Mouse (Mus musculus): ENCODE measurements at regions not wholly inside any gene's neighbourhood (a gene's known extent, or its start where the extent isn't known, plus 50 kb on each side); places are given as distances from the start of the nearest gene placed in this dataset.

DNA sequence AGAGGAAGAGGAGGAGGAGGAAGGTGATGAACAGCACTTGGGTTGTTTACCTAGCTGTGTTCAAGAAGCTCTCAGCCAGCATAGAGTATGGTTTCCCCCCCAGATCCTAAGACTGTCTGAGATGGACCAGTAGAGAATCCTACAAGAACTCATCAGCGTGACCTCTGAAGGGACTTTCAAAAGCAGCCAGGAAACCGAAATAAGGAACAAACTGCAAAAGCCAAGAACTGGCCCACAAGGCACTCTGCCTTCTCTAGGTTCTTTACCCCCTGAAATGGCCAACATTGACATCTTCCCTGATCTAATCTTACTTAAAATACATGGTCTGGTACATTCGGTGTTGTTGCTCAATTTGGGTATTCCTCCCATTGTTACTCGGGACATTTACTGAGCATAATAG lies 118.1 kb upstream of the Rreb1 start:
- no peak for TF ChIP-seq CTCF (IDR thresholded peaks at IDR 0.05; ENCODE audit: control insufficient read depth, insufficient read depth, insufficient replicate concordance, low read depth, low read length)
- TF ChIP-seq POLR2A (IDR thresholded peaks at IDR 0.05; ENCODE audit: control insufficient read depth, low read depth, low read length) = no peak
- H3K27me3 ChIP-seq (ENCODE audit: control insufficient read depth, insufficient read depth, low read length) = no peaks in the 10 kb centered on the region
- H3K4me3 ChIP-seq (ENCODE audit: control insufficient read depth, low read depth, low read length) = no peak overlapping the region
- no peak overlapping the region for H3K27ac ChIP-seq (ENCODE audit: control insufficient read depth, insufficient read depth, low read depth, low read length)
- no peaks in the 10 kb centered on the region for H3K36me3 ChIP-seq (ENCODE audit: control insufficient read depth, insufficient read depth, low read length)
- peaks cover 3% of the 10 kb centered on the region for H3K4me1 ChIP-seq (ENCODE audit: control insufficient read depth, insufficient read depth, low read length)

- H3K27me3 ChIP-seq (ENCODE audit: control insufficient read depth, insufficient read depth, low read length) = no peaks in the 10 kb centered on the region
- TF ChIP-seq CTCF (IDR thresholded peaks at IDR 0.05; ENCODE audit: control insufficient read depth, insufficient read depth, insufficient replicate concordance, low read depth, low read length) (no peak), POLR2A (IDR thresholded peaks at IDR 0.05; ENCODE audit: control insufficient read depth, low read depth, low read length) (no peak)
- H3K4me1 ChIP-seq (ENCODE audit: control insufficient read depth, insufficient read depth, low read length) = peaks cover 3% of the 10 kb centered on the region
- H3K4me3 ChIP-seq (ENCODE audit: control insufficient read depth, low read depth, low read length) = no peak overlapping the region
- H3K27ac ChIP-seq (ENCODE audit: control insufficient read depth, insufficient read depth, low read depth, low read length) = no peak overlapping the region
- H3K36me3 ChIP-seq (ENCODE audit: control insufficient read depth, insufficient read depth, low read length) = no peaks in the 10 kb centered on the region
These were observed 117.5 kb upstream of the Rreb1 start for GRCm38 (mm10) chr13:37660668-37661067.

DNA sequence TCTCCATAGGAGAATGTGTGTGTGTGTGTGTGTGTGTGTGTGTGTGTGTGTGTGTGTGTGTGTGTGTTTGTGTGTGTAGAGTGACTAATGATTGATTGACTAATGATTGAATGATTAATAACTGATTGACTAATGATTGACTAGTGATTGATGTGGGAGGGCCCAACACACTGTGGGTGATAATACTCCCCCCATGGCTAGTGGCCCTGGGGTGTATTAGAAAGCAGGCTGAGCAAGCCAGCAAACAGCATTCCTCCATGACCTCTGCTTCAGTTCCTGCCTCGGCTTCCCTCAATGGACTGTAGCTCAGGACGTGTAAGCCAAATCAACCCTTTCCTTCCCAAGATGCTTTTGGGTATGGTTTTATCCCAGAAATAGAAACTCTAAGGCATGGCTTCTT lies 114.1 kb upstream of the Rreb1 start:
- Histone ChIP-seq H3K4me3 (ENCODE audit: control insufficient read depth, low read depth, low read length) (no peak overlapping the region), H3K27ac (ENCODE audit: control insufficient read depth, insufficient read depth, low read depth, low read length) (no peak overlapping the region), H3K27me3 (ENCODE audit: control insufficient read depth, insufficient read depth, low read length) (no peaks in the 10 kb centered on the region), H3K36me3 (ENCODE audit: control insufficient read depth, insufficient read depth, low read length) (no peaks in the 10 kb centered on the region), H3K4me1 (ENCODE audit: control insufficient read depth, insufficient read depth, low read length) (peaks cover 3% of the 10 kb centered on the region; the same call in 1 of the 2 replicates)
- TF ChIP-seq CTCF (IDR thresholded peaks at IDR 0.05; ENCODE audit: control insufficient read depth, insufficient read depth, insufficient replicate concordance, low read depth, low read length) (no peak), POLR2A (IDR thresholded peaks at IDR 0.05; ENCODE audit: control insufficient read depth, low read depth, low read length) (no peak)

DNA sequence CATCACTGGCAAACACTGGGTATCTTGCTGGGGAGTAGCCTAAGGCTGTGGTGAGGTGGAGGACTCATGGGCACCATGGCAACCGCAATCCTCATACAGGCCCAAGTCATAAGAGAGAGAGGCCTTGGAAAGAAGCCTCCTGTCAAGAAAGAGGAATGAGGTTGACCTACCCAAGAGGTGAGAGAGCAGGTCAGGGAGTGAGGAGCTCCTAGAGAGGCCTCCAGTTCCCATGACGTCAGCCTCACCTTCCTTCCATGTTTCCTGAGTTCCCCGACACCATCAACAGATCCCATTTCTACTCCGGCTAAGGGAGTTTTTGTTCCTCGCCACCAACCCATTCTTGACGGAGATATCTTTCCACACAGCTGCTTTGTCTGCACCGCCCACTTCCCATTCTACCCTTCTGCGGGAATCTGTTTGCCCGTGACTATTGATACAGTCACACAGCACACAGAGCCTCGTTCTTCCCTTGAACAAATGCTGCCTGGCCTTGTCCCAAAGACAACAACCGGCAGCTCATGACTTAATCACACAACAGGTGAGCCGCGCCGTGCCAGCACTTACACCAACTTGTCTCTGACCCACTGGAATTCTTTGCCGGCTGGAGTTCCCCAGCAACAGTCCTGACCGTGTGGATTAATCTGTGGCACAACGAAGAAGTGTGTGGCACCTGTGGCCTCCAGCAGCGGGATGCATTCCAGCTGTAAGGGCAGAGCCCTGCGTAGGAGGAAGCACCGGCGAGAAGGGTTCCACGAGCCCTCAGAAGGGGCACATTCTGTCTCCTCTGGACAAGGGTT lies 111.8 kb upstream of the Rreb1 start:
- peaks cover 3% of the 10 kb centered on the region; the same call in 1 of the 2 replicates for H3K4me1 ChIP-seq (ENCODE audit: control insufficient read depth, insufficient read depth, low read length)
- no peak for TF ChIP-seq POLR2A (IDR thresholded peaks at IDR 0.05; ENCODE audit: control insufficient read depth, low read depth, low read length)
- no peak for TF ChIP-seq CTCF (IDR thresholded peaks at IDR 0.05; ENCODE audit: control insufficient read depth, insufficient read depth, insufficient replicate concordance, low read depth, low read length)

DNA sequence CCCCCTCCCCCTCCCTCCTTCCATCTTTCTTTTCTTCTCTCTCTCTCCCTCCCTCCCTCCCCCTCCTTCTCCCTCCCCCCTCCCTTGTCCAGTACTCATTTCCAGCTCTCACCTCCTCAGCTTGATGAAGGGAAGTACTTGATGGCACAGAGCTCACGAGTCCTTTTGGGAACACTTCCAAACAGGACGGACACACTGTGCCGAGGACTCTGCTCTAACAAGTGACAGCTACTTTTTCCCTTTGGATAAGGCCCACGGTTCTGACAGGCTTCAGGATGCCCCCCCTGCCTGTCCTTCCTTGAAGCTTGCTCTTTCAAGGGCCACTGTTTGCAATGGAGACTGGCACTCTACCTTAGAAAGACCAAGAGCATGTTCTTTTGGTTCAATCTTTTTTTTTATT lies 110.8 kb upstream of the Rreb1 start:
- Histone ChIP-seq H3K4me1 (ENCODE audit: control insufficient read depth, insufficient read depth, low read length) (peaks cover 3% of the 10 kb centered on the region; the same call in 1 of the 2 replicates), H3K4me3 (ENCODE audit: control insufficient read depth, low read depth, low read length) (no peak overlapping the region), H3K36me3 (ENCODE audit: control insufficient read depth, insufficient read depth, low read length) (no peaks in the 10 kb centered on the region), H3K27me3 (ENCODE audit: control insufficient read depth, insufficient read depth, low read length) (no peaks in the 10 kb centered on the region), H3K27ac (ENCODE audit: control insufficient read depth, insufficient read depth, low read depth, low read length) (no peak overlapping the region)
- TF ChIP-seq CTCF (IDR thresholded peaks at IDR 0.05; ENCODE audit: control insufficient read depth, insufficient read depth, insufficient replicate concordance, low read depth, low read length) = no peak
- no peak for TF ChIP-seq POLR2A (IDR thresholded peaks at IDR 0.05; ENCODE audit: control insufficient read depth, low read depth, low read length)

More for the DNA sequence above, 111.8 kb upstream of the Rreb1 start:
- H3K36me3 ChIP-seq (ENCODE audit: control insufficient read depth, insufficient read depth, low read length) = no peaks in the 10 kb centered on the region
- no peak overlapping the region for H3K4me3 ChIP-seq (ENCODE audit: control insufficient read depth, low read depth, low read length)
- H3K27me3 ChIP-seq (ENCODE audit: control insufficient read depth, insufficient read depth, low read length) = no peaks in the 10 kb centered on the region
- no peak overlapping the region for H3K27ac ChIP-seq (ENCODE audit: control insufficient read depth, insufficient read depth, low read depth, low read length)

DNA sequence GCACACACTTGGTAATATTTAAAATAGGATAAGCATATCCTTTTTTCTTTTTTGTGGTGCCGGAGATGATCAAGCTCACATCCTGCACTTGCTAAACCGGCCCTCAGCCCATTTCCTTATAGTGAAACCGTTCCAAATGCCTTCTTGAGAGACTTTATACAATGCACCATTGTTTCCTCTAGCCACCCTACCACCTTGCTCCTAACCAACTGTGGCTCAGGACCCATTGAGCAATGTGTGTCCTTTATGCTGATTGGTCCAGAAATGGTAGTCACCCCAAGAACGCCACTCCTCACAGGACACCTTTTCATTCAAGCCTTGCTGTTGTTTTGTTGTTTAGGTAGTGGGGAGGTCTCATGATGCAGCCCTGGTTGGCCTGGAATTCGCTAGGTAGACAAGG lies 110.3 kb upstream of the Rreb1 start:
- H3K36me3 ChIP-seq (ENCODE audit: control insufficient read depth, insufficient read depth, low read length) = no peaks in the 10 kb centered on the region
- no peak overlapping the region for H3K4me3 ChIP-seq (ENCODE audit: control insufficient read depth, low read depth, low read length)
- TF ChIP-seq POLR2A (IDR thresholded peaks at IDR 0.05; ENCODE audit: control insufficient read depth, low read depth, low read length) (no peak), CTCF (IDR thresholded peaks at IDR 0.05; ENCODE audit: control insufficient read depth, insufficient read depth, insufficient replicate concordance, low read depth, low read length) (no peak)
- H3K4me1 ChIP-seq (ENCODE audit: control insufficient read depth, insufficient read depth, low read length) = peaks cover 3% of the 10 kb centered on the region; the same call in 1 of the 2 replicates
- H3K27ac ChIP-seq (ENCODE audit: control insufficient read depth, insufficient read depth, low read depth, low read length) = no peak overlapping the region
- no peaks in the 10 kb centered on the region for H3K27me3 ChIP-seq (ENCODE audit: control insufficient read depth, insufficient read depth, low read length)

DNA sequence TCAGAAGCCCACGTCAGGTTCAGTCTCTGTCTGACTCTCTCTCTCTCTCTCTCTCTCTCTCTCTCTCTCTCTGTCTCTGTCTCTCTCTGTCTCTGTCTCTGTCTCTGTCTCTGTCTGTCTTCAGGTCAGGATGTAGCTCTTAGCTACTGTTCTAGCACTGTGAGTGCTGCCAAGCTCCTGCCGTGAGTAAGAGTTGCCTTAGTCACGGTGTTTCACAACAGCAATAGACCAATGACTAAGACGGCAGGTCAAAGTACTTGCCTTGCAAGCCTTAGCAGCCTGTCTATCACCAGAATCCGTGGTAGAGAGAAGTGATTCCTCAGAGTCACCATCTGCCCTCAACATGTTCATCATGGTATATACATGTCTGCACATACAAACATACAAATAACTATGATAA lies 107.1 kb upstream of the Rreb1 start:
- Histone ChIP-seq H3K4me3 (ENCODE audit: control insufficient read depth, low read depth, low read length) (no peak overlapping the region), H3K27me3 (ENCODE audit: control insufficient read depth, insufficient read depth, low read length) (no peaks in the 10 kb centered on the region), H3K36me3 (ENCODE audit: control insufficient read depth, insufficient read depth, low read length) (no peaks in the 10 kb centered on the region), H3K4me1 (ENCODE audit: control insufficient read depth, insufficient read depth, low read length) (peaks cover 2% of the 10 kb centered on the region; the same call in 1 of the 2 replicates), H3K27ac (ENCODE audit: control insufficient read depth, insufficient read depth, low read depth, low read length) (no peak overlapping the region)
- TF ChIP-seq CTCF (IDR thresholded peaks at IDR 0.05; ENCODE audit: control insufficient read depth, insufficient read depth, insufficient replicate concordance, low read depth, low read length) (no peak), POLR2A (IDR thresholded peaks at IDR 0.05; ENCODE audit: control insufficient read depth, low read depth, low read length) (no peak)

Measured in testis, adult 2 months (tissue).